Mouse (Mus musculus) kidney, postnatal 36 days (tissue): Measurements from ENCODE around the gene Ctnnal1.

Experiments used
- DNase-seq, 2 experiments: peaks; one replicate each; pipeline ENCODE4 v3.0.0; 2021 to 2022; ENCODE audit warnings: mixed read lengths in 2 of 2

Ctnnal1 gene

DNA sequence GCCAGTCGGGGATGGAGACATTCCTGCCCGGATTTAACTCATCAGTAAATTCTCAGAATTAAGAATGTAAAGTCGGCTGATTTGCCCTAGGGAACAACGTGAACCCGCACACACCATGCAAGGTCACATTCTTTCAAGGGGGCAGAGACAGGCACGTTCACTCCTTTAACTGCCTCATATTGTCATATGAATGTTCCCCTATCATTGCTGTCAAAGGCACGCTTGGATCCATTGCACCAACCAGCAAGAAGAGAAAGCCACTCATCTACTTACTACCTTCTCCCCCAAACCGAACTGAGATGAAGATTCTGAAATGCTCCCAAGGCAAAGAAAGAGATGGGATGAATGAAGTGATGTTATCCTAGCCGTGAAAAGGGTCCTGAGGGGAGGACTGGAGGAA, 6.3 kb downstream of the Ctnnal1 start:
- no peak for DNase-seq

DNA sequence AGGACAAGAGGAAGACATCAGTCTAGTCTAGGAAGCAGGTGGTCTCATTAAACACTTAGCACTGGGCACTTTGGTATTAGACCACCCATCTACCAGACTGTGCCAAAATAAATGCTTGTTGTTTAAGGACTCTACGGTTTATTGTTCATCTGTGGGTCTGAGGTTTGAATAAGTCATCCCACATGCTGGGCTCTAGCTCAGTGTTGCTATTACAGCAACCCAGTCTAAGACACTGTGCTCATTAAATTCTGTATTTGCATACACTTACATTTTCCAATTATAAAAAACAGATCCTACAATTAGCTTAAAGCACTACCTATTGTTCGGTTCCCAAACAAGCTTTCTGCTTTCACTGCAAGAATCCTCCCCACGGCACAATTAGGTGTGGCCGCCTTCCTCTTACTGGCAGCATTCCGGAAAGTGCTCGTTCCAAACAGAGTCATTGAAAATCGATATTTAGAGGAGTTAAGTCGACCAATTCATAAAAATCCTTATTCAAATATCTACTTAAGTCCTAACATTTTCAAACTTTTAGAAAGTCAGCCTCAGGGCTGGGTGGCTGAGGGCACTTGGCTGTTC, 8.5 kb downstream of the Ctnnal1 start:
- no peak for DNase-seq

DNA sequence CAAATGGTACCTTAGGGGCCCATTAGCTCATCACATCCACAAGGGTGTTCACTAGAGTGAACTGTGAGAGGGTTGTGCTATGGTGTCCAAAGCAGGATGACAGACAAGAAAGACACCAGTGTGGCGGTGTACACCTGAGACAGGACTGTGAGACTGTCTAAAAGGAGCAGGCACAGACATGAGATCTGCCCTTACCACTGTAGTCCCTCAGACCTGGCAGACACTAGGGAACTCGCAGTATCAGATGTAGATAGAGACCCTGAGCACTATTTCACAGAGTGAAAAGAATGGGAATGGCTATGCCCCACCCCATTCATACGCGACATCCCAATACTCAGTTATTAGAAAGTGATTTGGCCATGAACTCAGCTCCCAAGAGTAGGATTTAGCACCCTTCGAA, 9.1 kb downstream of the Ctnnal1 start:
- DNase-seq: no peak

DNA sequence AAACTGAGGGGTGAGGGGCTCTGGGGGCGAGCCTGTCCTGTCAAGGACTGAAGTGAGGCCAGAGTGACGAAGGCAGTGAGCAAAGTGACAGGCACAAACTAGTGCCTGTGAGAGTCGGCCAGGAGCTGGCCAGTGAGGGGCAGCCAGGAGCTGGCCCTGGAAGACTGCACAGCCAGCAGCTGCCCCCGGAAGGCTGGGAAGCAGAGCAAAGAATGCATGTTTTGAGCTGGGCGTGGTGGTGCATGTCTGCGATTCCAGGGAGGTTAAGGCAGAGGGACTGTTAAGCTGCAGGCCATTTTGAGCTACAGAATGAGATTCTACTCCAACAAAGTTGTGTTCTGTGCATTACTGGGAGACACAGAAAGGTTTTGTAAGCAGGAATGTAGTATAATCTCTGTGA, 14.3 kb downstream of the Ctnnal1 start:
- DNase-seq: peak in 1 of 2 experiments; percentile 34

DNA sequence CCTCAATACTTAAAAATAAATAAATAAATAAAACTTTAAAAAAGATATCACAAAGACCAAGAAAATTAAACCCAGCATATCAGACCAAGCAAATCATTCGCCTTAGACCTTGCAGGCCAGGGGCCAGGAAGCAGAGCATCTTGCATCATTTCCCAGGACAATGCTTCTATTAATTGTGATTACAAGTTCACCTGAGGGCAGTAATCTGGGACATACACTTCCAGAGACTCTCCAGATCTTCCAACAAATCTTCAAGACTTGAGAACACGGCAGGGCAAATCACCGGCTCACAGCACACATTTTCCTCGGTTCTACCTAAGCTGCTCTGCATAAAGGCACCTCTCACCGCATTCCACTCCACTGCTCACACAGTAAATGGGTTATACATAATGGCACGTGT, 16.9 kb downstream of the Ctnnal1 start:
- no peak for DNase-seq

DNA sequence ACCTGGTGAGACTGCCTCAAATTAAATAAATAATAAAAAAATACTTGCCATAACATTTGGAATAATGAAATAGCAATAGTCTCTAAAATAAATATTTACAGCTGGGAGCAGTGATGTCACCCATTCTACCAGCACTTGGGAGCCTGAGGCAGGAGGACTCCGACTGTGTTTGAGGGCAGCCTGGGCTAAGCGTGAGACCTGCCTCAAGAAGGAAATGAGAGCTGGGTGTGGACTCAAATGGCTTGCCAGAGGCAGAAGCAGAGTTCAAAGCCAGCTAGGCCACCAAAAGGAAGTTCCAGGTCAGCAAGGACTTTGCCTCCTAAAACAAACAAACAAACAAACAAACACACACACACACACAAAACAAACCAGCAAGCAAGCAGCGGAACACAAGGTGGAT, 17.6 kb downstream of the Ctnnal1 start:
- no peak for DNase-seq

GRCm38 (mm10) chr4:56845896-56846533, 19.0 kb downstream of the Ctnnal1 start:
- no peak for DNase-seq

- DNase-seq: no peak
These were observed 20.1 kb downstream of the Ctnnal1 start for GRCm38 (mm10) chr4:56844911-56845310.

- DNase-seq: no peak
These were observed 21.0 kb downstream of the Ctnnal1 start for GRCm38 (mm10) chr4:56843963-56844362.

DNA sequence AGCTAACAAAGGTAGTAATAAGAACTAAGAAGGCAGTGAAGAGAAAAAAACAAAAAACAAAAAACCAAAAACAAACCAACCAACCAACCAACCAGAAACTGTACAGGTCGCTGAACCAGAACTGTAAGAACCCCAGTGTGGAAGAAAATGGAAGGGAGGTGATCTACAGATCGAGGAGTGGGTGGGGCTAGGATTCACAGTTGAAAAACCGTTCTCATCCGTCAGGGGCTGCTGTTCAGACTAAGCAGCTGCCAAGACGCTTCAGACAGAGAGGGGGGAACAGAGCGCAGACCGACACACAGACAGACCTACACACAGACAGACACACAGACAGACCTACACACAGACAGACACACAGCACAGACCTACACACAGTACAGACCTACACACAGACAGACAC, 22.5 kb downstream of the Ctnnal1 start:
- DNase-seq: no peak

DNA sequence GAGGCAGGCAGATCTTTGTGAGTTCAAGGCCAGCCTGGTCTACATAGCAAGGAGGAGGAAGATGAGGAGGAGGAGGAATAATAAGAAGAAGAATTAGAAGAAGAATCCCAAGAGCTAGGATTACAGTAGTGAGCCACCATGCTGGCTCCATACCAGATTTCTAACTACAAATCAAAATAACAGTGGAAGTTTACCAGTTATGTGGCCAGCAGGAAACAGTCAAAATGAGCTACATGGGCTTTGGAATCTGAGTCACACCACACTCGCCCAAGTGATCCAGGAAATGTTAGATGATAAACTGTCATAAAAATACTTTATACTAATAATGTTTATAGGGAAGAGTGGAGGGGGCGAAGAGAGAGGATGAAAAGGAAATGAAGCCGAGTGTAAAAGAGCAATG, 24.7 kb downstream of the Ctnnal1 start:
- DNase-seq: peak in 1 of 2 experiments; percentile 14

DNA sequence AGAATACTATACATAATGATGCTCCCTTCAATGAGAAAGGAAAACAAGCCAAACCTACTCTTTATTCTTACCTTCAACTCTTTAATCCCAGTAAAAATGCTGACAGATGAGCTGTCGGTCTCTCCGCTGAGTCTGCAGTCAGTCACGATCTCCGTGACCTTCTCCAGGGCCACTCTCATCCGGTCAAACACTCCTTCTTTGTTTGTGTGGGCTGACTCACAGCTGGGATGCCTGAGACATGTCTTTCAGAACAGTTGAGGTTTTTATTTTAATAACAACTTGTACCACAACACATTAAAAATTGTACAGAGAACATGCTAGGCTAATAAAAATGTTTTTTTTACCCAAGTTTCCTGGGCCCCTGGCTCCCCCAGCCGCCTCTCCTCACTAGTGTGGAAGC, 27.3 kb downstream of the Ctnnal1 start:
- DNase-seq: peak in 1 of 2 experiments; percentile 20

GRCm38 (mm10) chr4:56831998-56832397, 33.0 kb downstream of the Ctnnal1 start:
- DNase-seq: peak; percentile 27 to 55

DNA sequence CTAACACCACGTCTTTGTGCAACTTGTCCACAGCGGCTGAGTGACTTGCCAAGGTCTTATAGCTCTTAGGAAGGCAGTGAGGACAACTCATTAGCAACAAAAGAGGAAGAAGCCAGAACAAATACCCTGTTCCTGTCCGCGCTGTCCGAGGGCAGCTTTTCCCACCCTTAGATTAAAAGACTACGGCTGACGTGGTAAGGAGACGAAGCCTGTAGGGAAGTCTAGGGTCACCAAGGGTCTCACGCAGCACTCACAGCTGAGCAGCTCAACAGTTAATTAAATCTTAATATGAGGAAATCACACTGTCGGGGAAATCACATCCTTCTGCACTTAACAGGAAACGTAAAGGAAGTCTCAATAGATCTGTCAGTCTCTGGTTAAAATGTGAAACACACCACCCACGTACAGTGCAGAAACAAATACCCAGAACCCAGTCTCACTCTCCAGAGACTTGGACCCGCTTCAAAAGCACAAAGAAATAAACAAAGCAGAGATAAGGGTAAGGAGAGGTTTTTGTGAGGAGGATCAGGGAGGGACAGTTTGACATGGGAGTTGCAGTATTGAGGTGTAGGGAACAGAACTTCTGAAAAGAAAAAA, 33.9 kb downstream of the Ctnnal1 start:
- no peak for DNase-seq

GRCm38 (mm10) chr4:56829511-56829921, 35.5 kb downstream of the Ctnnal1 start:
- DNase-seq: peak; percentile 47

GRCm38 (mm10) chr4:56828932-56829331, 36.1 kb downstream of the Ctnnal1 start:
- DNase-seq: no peak

- no peak for DNase-seq
These were observed 40.8 kb downstream of the Ctnnal1 start for GRCm38 (mm10) chr4:56824231-56824630.

- no peak for DNase-seq
These were observed 44.9 kb downstream of the Ctnnal1 start for GRCm38 (mm10) chr4:56820017-56820550.

DNA sequence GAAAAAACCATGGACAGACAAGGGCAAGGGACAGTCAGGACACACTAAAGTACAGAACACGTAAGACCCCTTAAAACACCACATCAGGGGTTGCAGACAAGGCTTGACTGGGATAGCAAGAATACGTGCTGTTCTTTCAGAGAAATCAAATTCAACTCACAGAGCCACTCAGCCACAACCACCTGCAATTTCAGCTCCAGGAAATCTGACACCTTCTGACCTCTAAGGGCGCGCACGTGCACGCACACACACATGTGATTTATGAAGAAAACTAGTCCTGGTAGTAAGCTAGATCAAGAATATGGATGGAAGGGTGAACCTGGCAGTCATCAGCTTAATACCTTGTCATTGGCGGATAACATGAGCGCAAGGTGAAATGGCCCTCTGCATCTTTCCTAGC, 49.9 kb downstream of the Ctnnal1 start:
- DNase-seq: no peak

- DNase-seq: no peak
These were observed 52.9 kb downstream of the Ctnnal1 start for GRCm38 (mm10) chr4:56812096-56812495.

- DNase-seq: no peak
These were observed 53.3 kb downstream of the Ctnnal1 start for GRCm38 (mm10) chr4:56811642-56812041.

- no peak for DNase-seq
These were observed 55.9 kb downstream of the Ctnnal1 start for GRCm38 (mm10) chr4:56809050-56809449.

- DNase-seq: no peak
These were observed 62.3 kb downstream of the Ctnnal1 start for GRCm38 (mm10) chr4:56802669-56803150.
